Mouse (Mus musculus) MEL (cell line): ENCODE measurements around the gene Gstt2.

Experiments
- CHD2 ChIP-seq: IDR thresholded peaks from 2 replicates; pipeline ENCODE4 v1.6.1; 2011; ENCODE audit warnings: low read length, improper control_type of control experiment
- CTCF ChIP-seq, 3 experiments: IDR thresholded peaks in 2 of 3; conservative IDR thresholded peaks in 1 of 3; 2 replicates each; pipeline ENCODE4 v1.5.1; 2011 to 2012; ENCODE audit warnings: low read length in 3 of 3, low read depth in 2 of 3, mild to moderate bottlenecking in 2 of 3, improper control_type of control experiment in 1 of 3, inconsistent platforms in 1 of 3, mixed read lengths in 1 of 3, moderate library complexity in 1 of 3; ENCODE audit not compliant: control insufficient read depth in 1 of 3, insufficient read depth in 1 of 3, poor library complexity in 1 of 3, severe bottlenecking in 1 of 3
- E2F4 ChIP-seq: IDR thresholded peaks from 2 replicates; pipeline ENCODE4 v1.6.1; 2011; ENCODE audit warnings: low read depth, low read length, improper control_type of control experiment, borderline replicate concordance
- ELF1 ChIP-seq: IDR thresholded peaks from 2 replicates; pipeline ENCODE4 v1.6.1; 2014; ENCODE audit warnings: low read depth, mild to moderate bottlenecking, inconsistent platforms, low read length, improper control_type of control experiment, moderate library complexity
- EP300 ChIP-seq, 2 experiments: IDR thresholded peaks; 2 replicates each; pipeline ENCODE4 v1.6.1; 2011; ENCODE audit warnings: improper control_type of control experiment in 2 of 2, low read length in 2 of 2, low read depth in 1 of 2, mild to moderate bottlenecking in 1 of 2
- SMC3 ChIP-seq: IDR thresholded peaks from 2 replicates; pipeline ENCODE4 v1.6.1; 2011; ENCODE audit warnings: low read depth, low read length, improper control_type of control experiment
- ZC3H11A ChIP-seq: IDR thresholded peaks from 2 replicates; pipeline ENCODE4 v1.6.1; 2012; ENCODE audit warnings: low read depth, mild to moderate bottlenecking, inconsistent platforms, low read length, improper control_type of control experiment

- no peak for TF ChIP-seq CTCF (IDR thresholded peaks at IDR 0.05 in 2 of 3, conservative IDR thresholded peaks at IDR 0.05 in 1 of 3; ENCODE audit: control insufficient read depth in 1 of 3, insufficient read depth in 1 of 3, low read depth in 2 of 3, low read length in 3 of 3, poor library complexity in 1 of 3, severe bottlenecking in 1 of 3)
- no peak for TF ChIP-seq EP300 (IDR thresholded peaks at IDR 0.05; ENCODE audit: low read depth in 1 of 2, low read length in 2 of 2)
- TF ChIP-seq ELF1 = no peak
- no peak for TF ChIP-seq E2F4
- TF ChIP-seq CHD2 = no peak
- TF ChIP-seq SMC3 = no peak
- no peak for TF ChIP-seq ZC3H11A
Observed at GRCm38 (mm10) chr10:75797619-75798175, 39.5 kb downstream of the Gstt2 start.
